11 mouse cellular contexts compared by ENCODE assay signal in genomic region chr10:4126335-4127012, GRCm38 (mm10).
DNase-seq lines count a peak whose midpoint lies in the region; ATAC-seq lines count a peak whose summit lies in the region.
"Had no signal": no experiment of that assay in that cellular context is flagged by ENCODE, and none has a peak within 500 bp of the region (broad histone marks: within the 10 kb centered on the region; RNA-seq: fewer than 3 reads in every experiment).

No protein-coding gene starts in this region.

- intact Hi-C loops in left cerebral cortex, postnatal 10 days (cut with DNase I), result no loop called here

- 47% methylated on average over 8 of the region's 8 CpGs for WGBS in heart, embryonic 15.5 days
- 47% methylated on average over 8 of the region's 8 CpGs for WGBS in liver, embryonic 11.5 days

- H3K27ac ChIP-seq in heart, embryonic 15.5 days, result peak overlapping the region; percentile 46; the same call in 1 of the 2 replicates
- no peak overlapping the region for H3K27ac ChIP-seq in liver, embryonic 11.5 days (ENCODE audit: low read depth, low read length)

- no peak for ATAC-seq in heart, embryonic 15.5 days (replicated peaks; ENCODE audit: insufficient number of reproducible peaks, insufficient read depth, low FRiP score, low read depth)
- peak; percentile 86 for ATAC-seq in liver, embryonic 11.5 days (replicated peaks; ENCODE audit: low FRiP score)
- ATAC-seq: forebrain, embryonic 14.5 days had no signal

- no peak overlapping the region for H3K9ac ChIP-seq in heart, embryonic 15.5 days
- H3K9ac ChIP-seq in liver, embryonic 11.5 days (ENCODE audit: low read depth, low read length), result no peak overlapping the region

- no peak overlapping the region for H3K4me3 ChIP-seq in heart, embryonic 15.5 days
- H3K4me3 ChIP-seq in liver, embryonic 11.5 days (ENCODE audit: low read depth, low read length), result no peak overlapping the region

- no peaks in the 10 kb centered on the region for H3K27me3 ChIP-seq in heart, embryonic 15.5 days
- no peaks in the 10 kb centered on the region for H3K27me3 ChIP-seq in liver, embryonic 11.5 days (replicated peaks; ENCODE audit: control insufficient read depth, insufficient read depth, low read length)

- H3K4me2 ChIP-seq in heart, embryonic 15.5 days, result no peak overlapping the region
- no peak overlapping the region for H3K4me2 ChIP-seq in liver, embryonic 11.5 days

- no peak for DNase-seq in heart, adult 9 months (ENCODE audit: low spot score in 2 of 2)
- DNase-seq in 416B (ENCODE audit: low read depth), result peak; percentile 54
- DNase-seq in brain, adult 2 months (ENCODE audit: low read depth, low spot score), result peak; percentile 31
- DNase-seq in liver, embryonic 11.5 days (ENCODE audit: low spot score), result no peak
- DNase-seq in left cerebral cortex, postnatal 10 days (ENCODE audit: extremely low spot score in 1 of 2, low spot score in 2 of 2), result no peak
- DNase-seq in embryo, embryonic 10 days (ENCODE audit: low spot score), result no peak
- DNase-seq in heart, adult 8-10 months (ENCODE audit: low spot score), result no peak
- DNase-seq: lung, postnatal 10 days had no signal

- H3K9me3 ChIP-seq in heart, embryonic 15.5 days (replicated peaks), result no peaks in the 10 kb centered on the region
- no peaks in the 10 kb centered on the region for H3K9me3 ChIP-seq in liver, embryonic 11.5 days (ENCODE audit: control insufficient read depth, low read length)
- H3K9me3 ChIP-seq: G1E had no signal

- H3K4me1 ChIP-seq in heart, embryonic 15.5 days (replicated peaks), result peaks cover 33% of the 10 kb centered on the region
- H3K4me1 ChIP-seq in liver, embryonic 11.5 days (replicated peaks; ENCODE audit: control insufficient read depth, insufficient read depth, low read length), result peaks cover 3% of the 10 kb centered on the region; the same call in 1 of the 2 replicates

- no peaks in the 10 kb centered on the region for H3K36me3 ChIP-seq in heart, embryonic 15.5 days
- H3K36me3 ChIP-seq in liver, embryonic 11.5 days (ENCODE audit: control insufficient read depth, insufficient read depth, low read length), result no peaks in the 10 kb centered on the region; the same call in 1 of the 2 replicates

Comparison
In these comparisons a context has a peak if more than half of its experiments do, and no peak if none do; other contexts are left out.
1. DNase-seq: peak in 416B (single experiment) and brain, adult 2 months (single experiment); none in heart, adult 9 months (0 of 2), liver, embryonic 11.5 days (single experiment), left cerebral cortex, postnatal 10 days (0 of 2), embryo, embryonic 10 days (single experiment) and heart, adult 8-10 months (single experiment).